Mouse (Mus musculus): ENCODE measurements around the gene Lrrc25. TPM values are rescaled to one million over a fixed set of nuclear protein-coding genes. Genes with fewer than 3 reads are reported as not detected.
A peak's percentile ranks its signal among the peaks of the same experiment; 100 is the strongest.

Gene Lrrc25
- polyA plus RNA-seq, 1 experiment from 2014 or later, result 9.8 TPM

- TF ChIP-seq EP300 (IDR thresholded peaks at IDR 0.05; ENCODE audit: low read depth) (no peak), CTCF (IDR thresholded peaks at IDR 0.05; ENCODE audit: low read depth) (no peak)
- H3K9ac ChIP-seq (replicated peaks), result no peak overlapping the region; the same call in 1 of the 2 replicates
- no peaks in the 10 kb centered on the region for H3K36me3 ChIP-seq (replicated peaks; ENCODE audit: insufficient read depth, low read length)
- H3K4me2 ChIP-seq (ENCODE audit: low read depth, low read length), result no peak overlapping the region
- peak overlapping the region; percentile 78 for H3K27ac ChIP-seq (ENCODE audit: low read depth)
- H3K9me3 ChIP-seq (ENCODE audit: low read length), result no peaks in the 10 kb centered on the region
- H3K27me3 ChIP-seq (ENCODE audit: insufficient read depth, low read length), result no peaks in the 10 kb centered on the region
- H3K4me3 ChIP-seq (ENCODE audit: low read depth, low read length), result no peak overlapping the region
- ATAC-seq (no peak), DNase-seq (no peak)
- 29% methylated on average over 6 of the region's 6 CpGs for WGBS (ENCODE audit: insufficient replicate concordance)
- H3K4me1 ChIP-seq (ENCODE audit: insufficient read depth), result peaks cover 57% of the 10 kb centered on the region
These were observed 19.6 kb downstream of the Lrrc25 start for GRCm38 (mm10) chr8:70635527-70635926.

GRCm38 (mm10) chr8:70636838-70637237 is 20.9 kb downstream of the Lrrc25 start:
- Histone ChIP-seq H3K9me3 (ENCODE audit: low read length) (no peaks in the 10 kb centered on the region), H3K36me3 (replicated peaks; ENCODE audit: insufficient read depth, low read length) (no peaks in the 10 kb centered on the region), H3K4me1 (ENCODE audit: insufficient read depth) (peaks cover 50% of the 10 kb centered on the region), H3K4me2 (ENCODE audit: low read depth, low read length) (no peak overlapping the region), H3K27me3 (ENCODE audit: insufficient read depth, low read length) (no peaks in the 10 kb centered on the region), H3K27ac (ENCODE audit: low read depth) (peak overlapping the region; percentile 72), H3K9ac (replicated peaks) (no peak overlapping the region; the same call in none of the 2 replicates), H3K4me3 (ENCODE audit: low read depth, low read length) (no peak overlapping the region)
- ATAC-seq (peak; percentile 80), DNase-seq (peak; percentile 69)
- 49% methylated on average over 8 of the region's 8 CpGs for whole genome bisulfite sequencing (ENCODE audit: insufficient replicate concordance)
- TF ChIP-seq EP300 (IDR thresholded peaks at IDR 0.05; ENCODE audit: low read depth) (peak; percentile 72), CTCF (IDR thresholded peaks at IDR 0.05; ENCODE audit: low read depth) (no peak)

- ATAC-seq, result no peak
- no peak overlapping the region for H3K4me3 ChIP-seq (ENCODE audit: low read depth, low read length)
These were observed 22.8 kb downstream of the Lrrc25 start for GRCm38 (mm10) chr8:70638752-70639151.

GRCm38 (mm10) chr8:70643019-70643418 is 27.1 kb downstream of the Lrrc25 start:
- DNase-seq, result no peak
- H3K27ac ChIP-seq (ENCODE audit: low read depth), result no peak overlapping the region
- no peak overlapping the region for H3K9ac ChIP-seq (replicated peaks)
- peaks cover 35% of the 10 kb centered on the region for H3K4me1 ChIP-seq (ENCODE audit: insufficient read depth)
- ATAC-seq, result no peak
- H3K4me3 ChIP-seq (ENCODE audit: low read depth, low read length), result no peak overlapping the region
- no peak overlapping the region for H3K4me2 ChIP-seq (ENCODE audit: low read depth, low read length)
- 75% methylated on average over 3 of the region's 3 CpGs for WGBS (ENCODE audit: insufficient replicate concordance)
- H3K36me3 ChIP-seq (replicated peaks; ENCODE audit: insufficient read depth, low read length), result no peaks in the 10 kb centered on the region
- no peaks in the 10 kb centered on the region for H3K9me3 ChIP-seq (ENCODE audit: low read length)
- TF ChIP-seq CTCF (IDR thresholded peaks at IDR 0.05; ENCODE audit: low read depth) (no peak), EP300 (IDR thresholded peaks at IDR 0.05; ENCODE audit: low read depth) (no peak)
- no peaks in the 10 kb centered on the region for H3K27me3 ChIP-seq (ENCODE audit: insufficient read depth, low read length)

More at GRCm38 (mm10) chr8:70638752-70639151, 22.8 kb downstream of the Lrrc25 start:
- H3K27me3 ChIP-seq (ENCODE audit: insufficient read depth, low read length), result no peaks in the 10 kb centered on the region
- no peak overlapping the region for H3K27ac ChIP-seq (ENCODE audit: low read depth)
- no peaks in the 10 kb centered on the region for H3K36me3 ChIP-seq (replicated peaks; ENCODE audit: insufficient read depth, low read length)
- peaks cover 43% of the 10 kb centered on the region for H3K4me1 ChIP-seq (ENCODE audit: insufficient read depth)
- H3K9me3 ChIP-seq (ENCODE audit: low read length), result no peaks in the 10 kb centered on the region
- H3K9ac ChIP-seq (replicated peaks), result no peak overlapping the region
- TF ChIP-seq EP300 (IDR thresholded peaks at IDR 0.05; ENCODE audit: low read depth) (no peak), CTCF (IDR thresholded peaks at IDR 0.05; ENCODE audit: low read depth) (no peak)
- DNase-seq, result no peak
- H3K4me2 ChIP-seq (ENCODE audit: low read depth, low read length), result no peak overlapping the region
- WGBS (ENCODE audit: insufficient replicate concordance), result 65% methylated on average over 9 of the region's 9 CpGs

GRCm38 (mm10) chr8:70644065-70644464 is 28.1 kb downstream of the Lrrc25 start:
- no peak overlapping the region for H3K4me2 ChIP-seq (ENCODE audit: low read depth, low read length)
- H3K4me1 ChIP-seq (ENCODE audit: insufficient read depth), result peaks cover 37% of the 10 kb centered on the region
- H3K4me3 ChIP-seq (ENCODE audit: low read depth, low read length), result no peak overlapping the region
- H3K9me3 ChIP-seq (ENCODE audit: low read length), result no peaks in the 10 kb centered on the region
- TF ChIP-seq EP300 (IDR thresholded peaks at IDR 0.05; ENCODE audit: low read depth) (no peak), CTCF (IDR thresholded peaks at IDR 0.05; ENCODE audit: low read depth) (peak; percentile 65)
- no peaks in the 10 kb centered on the region for H3K27me3 ChIP-seq (ENCODE audit: insufficient read depth, low read length)
- no peak overlapping the region for H3K9ac ChIP-seq (replicated peaks)
- ATAC-seq (no peak), DNase-seq (peak; percentile 62)
- 86% methylated on average over 2 of the region's 2 CpGs for WGBS (ENCODE audit: insufficient replicate concordance)
- no peaks in the 10 kb centered on the region for H3K36me3 ChIP-seq (replicated peaks; ENCODE audit: insufficient read depth, low read length)
- H3K27ac ChIP-seq (ENCODE audit: low read depth), result no peak overlapping the region

- peak overlapping the region; percentile 35; the same call in 1 of the 2 replicates for H3K27ac ChIP-seq (ENCODE audit: low read depth)
- H3K4me1 ChIP-seq (ENCODE audit: insufficient read depth), result peaks cover 44% of the 10 kb centered on the region
- H3K4me3 ChIP-seq (ENCODE audit: low read depth, low read length), result no peak overlapping the region
- H3K36me3 ChIP-seq (replicated peaks; ENCODE audit: insufficient read depth, low read length), result peaks cover 10% of the 10 kb centered on the region
- H3K9me3 ChIP-seq (ENCODE audit: low read length), result no peaks in the 10 kb centered on the region
- DNase-seq (no peak), ATAC-seq (no peak; the same call in 1 of the 2 replicates)
- H3K27me3 ChIP-seq (ENCODE audit: insufficient read depth, low read length), result no peaks in the 10 kb centered on the region
- H3K9ac ChIP-seq (replicated peaks), result no peak overlapping the region
- 49% methylated on average over 17 of the region's 17 CpGs for WGBS (ENCODE audit: insufficient replicate concordance)
- TF ChIP-seq EP300 (IDR thresholded peaks at IDR 0.05; ENCODE audit: low read depth), result no peak
- no peak for TF ChIP-seq CTCF (IDR thresholded peaks at IDR 0.05; ENCODE audit: low read depth)
- no peak overlapping the region for H3K4me2 ChIP-seq (ENCODE audit: low read depth, low read length)
These were observed 29.7 kb downstream of the Lrrc25 start for GRCm38 (mm10) chr8:70645501-70646224.
